Mouse (Mus musculus) midbrain, embryonic 13.5 days (tissue): ENCODE measurements around the gene Tns2. TPM values are rescaled to one million over a fixed set of nuclear protein-coding genes. Genes with fewer than 3 reads are reported as not detected.
A peak's percentile ranks its signal among the peaks of the same experiment; 100 is the strongest.

Source experiments
- ATAC-seq: fragments of 200-750 bp; cut with Nextera tagmentation; 2 replicates; pipeline ENCODE4 v1.8.0; 2017; ENCODE audit warnings: mild to moderate bottlenecking, moderate TSS enrichment, moderate library complexity
- H3K27ac ChIP-seq: fragments of 300-500 bp; sonication (generic); 2 replicates; pipeline ENCODE4 v1.5.1; 2015; ENCODE audit warnings: inconsistent platforms, mild to moderate bottlenecking, moderate library complexity
- H3K27me3 ChIP-seq: fragments of 300-500 bp; sonication (generic); 2 replicates; pipeline ENCODE4 v1.6.1; 2015; ENCODE audit warnings: mild to moderate bottlenecking, inconsistent platforms
- H3K36me3 ChIP-seq: fragments of 300-500 bp; sonication (generic); 2 replicates; pipeline ENCODE4 v1.6.1; 2015; ENCODE audit warnings: mild to moderate bottlenecking, inconsistent platforms
- H3K4me1 ChIP-seq: fragments of 300-500 bp; sonication (generic); replicated peaks from 2 replicates; pipeline ENCODE4 v1.6.1; 2015; ENCODE audit warnings: inconsistent platforms
- H3K4me2 ChIP-seq: fragments of 300-500 bp; sonication (generic); replicated peaks from 2 replicates; pipeline ENCODE4 v1.6.1; 2015; ENCODE audit warnings: moderate library complexity, mild to moderate bottlenecking, inconsistent platforms
- H3K4me3 ChIP-seq: fragments of 300-500 bp; sonication (generic); replicated peaks from 2 replicates; pipeline ENCODE4 v1.5.1; 2015; ENCODE audit warnings: mild to moderate bottlenecking, inconsistent platforms
- H3K9ac ChIP-seq: fragments of 300-500 bp; sonication (generic); replicated peaks from 2 replicates; pipeline ENCODE4 v1.6.1; 2015; ENCODE audit warnings: mild to moderate bottlenecking, inconsistent platforms
- H3K9me3 ChIP-seq: fragments of 300-500 bp; sonication (generic); 2 replicates; pipeline ENCODE4 v1.6.1; 2016; ENCODE audit warnings: mild to moderate bottlenecking, inconsistent platforms
- WGBS: fragments of 180-500 bp; shearing (Covaris S2); methylation state at CpG from one replicate; pipeline ENCODE4 v1.1.7; 2015; 5-methylcytosine and 5-hydroxymethylcytosine counted together
- polyA plus RNA-seq: library from polyadenylated mRNA; unstranded; fragments of >200 nt; fragmentation: Nextera tagmentation; extraction: Ambion mirVana; gene quantifications from 2 replicates; pipeline ENCODE4 v1.2.1, GENCODE M21; 2015

Tns2 gene
- 6.1 and 6.9 TPM in 2 replicates for polyA plus RNA-seq

- H3K4me1 ChIP-seq, result peaks cover 49% of the 10 kb centered on the region
- H3K36me3 ChIP-seq, result peaks cover 31% of the 10 kb centered on the region
- H3K27ac ChIP-seq, result peak within 1 kb of the TSS; percentile 30; the same call in 1 of the 2 replicates
- peak within 1 kb of the TSS; percentile 71 for H3K4me2 ChIP-seq
- peak within 1 kb of the TSS; percentile 63 for H3K9ac ChIP-seq
- 1% methylated on average over 62 of the region's 82 CpGs for WGBS
- H3K9me3 ChIP-seq, result no peaks in the 10 kb centered on the region
- ATAC-seq, result peak; percentile 65
- peaks cover 60% of the 10 kb centered on the region for H3K27me3 ChIP-seq
- peak within 1 kb of the TSS; percentile 43 for H3K4me3 ChIP-seq
Observed at GRCm38 (mm10) chr15:102100161-102100981, at the start of gene Tns2. Gene Tns2 (plus strand): TSS chr15:102100413.

GRCm38 (mm10) chr15:102051920-102052683 lies 48.1 kb upstream of the Tns2 start:
- H3K9ac ChIP-seq, result peak overlapping the region; percentile 76
- peak overlapping the region; percentile 74 for H3K4me2 ChIP-seq
- peak overlapping the region; percentile 54 for H3K4me3 ChIP-seq
- ATAC-seq, result peak; percentile 94
- H3K4me1 ChIP-seq, result peaks cover 4% of the 10 kb centered on the region
- H3K36me3 ChIP-seq, result no peaks in the 10 kb centered on the region
- WGBS, result 0% methylated on average over 32 of the region's 33 CpGs
- H3K27ac ChIP-seq, result peak overlapping the region; percentile 76
- no peaks in the 10 kb centered on the region for H3K27me3 ChIP-seq
- H3K9me3 ChIP-seq, result no peaks in the 10 kb centered on the region

- H3K9me3 ChIP-seq, result no peaks in the 10 kb centered on the region
- peaks cover under 1% of the 10 kb centered on the region for H3K4me1 ChIP-seq
- no peak overlapping the region for H3K4me2 ChIP-seq
- ATAC-seq, result no peak
- no peak overlapping the region for H3K27ac ChIP-seq
- H3K27me3 ChIP-seq, result no peaks in the 10 kb centered on the region
- WGBS, result 89% methylated on average over 15 of the region's 15 CpGs
- H3K9ac ChIP-seq, result no peak overlapping the region
- no peak overlapping the region for H3K4me3 ChIP-seq
- no peaks in the 10 kb centered on the region for H3K36me3 ChIP-seq
Observed at GRCm38 (mm10) chr15:102056495-102057174, 43.6 kb upstream of the Tns2 start.

- H3K27ac ChIP-seq, result no peak overlapping the region
- H3K36me3 ChIP-seq, result no peaks in the 10 kb centered on the region
- WGBS, result 6% methylated on average over 20 of the region's 20 CpGs
- H3K4me3 ChIP-seq, result no peak overlapping the region
- H3K4me2 ChIP-seq, result no peak overlapping the region
- H3K9me3 ChIP-seq, result no peaks in the 10 kb centered on the region
- peaks cover 29% of the 10 kb centered on the region for H3K27me3 ChIP-seq
- ATAC-seq, result peak; percentile 83
- H3K4me1 ChIP-seq, result no peaks in the 10 kb centered on the region
- 0 out of 2 replicates have a peak overlapping the region, but pooled peaks have one; percentile 28 for H3K9ac ChIP-seq
Observed at GRCm38 (mm10) chr15:102065661-102066325, 34.4 kb upstream of the Tns2 start.

- H3K36me3 ChIP-seq, result no peaks in the 10 kb centered on the region
- no peak overlapping the region for H3K4me3 ChIP-seq
- 73% methylated on average over 13 of the region's 13 CpGs for WGBS
- no peak overlapping the region for H3K4me2 ChIP-seq
- peaks cover 29% of the 10 kb centered on the region for H3K27me3 ChIP-seq
- H3K27ac ChIP-seq, result no peak overlapping the region
- no peak for ATAC-seq
- no peak overlapping the region for H3K9ac ChIP-seq
- H3K4me1 ChIP-seq, result peaks cover 18% of the 10 kb centered on the region
- H3K9me3 ChIP-seq, result no peaks in the 10 kb centered on the region
Observed at GRCm38 (mm10) chr15:102070476-102071467, 29.4 kb upstream of the Tns2 start.

- 17% methylated on average over 6 of the region's 6 CpGs for WGBS
- H3K4me1 ChIP-seq, result peaks cover 25% of the 10 kb centered on the region
Observed at GRCm38 (mm10) chr15:102072963-102073558, 27.2 kb upstream of the Tns2 start.

GRCm38 (mm10) chr15:102073559-102074069 lies 26.6 kb upstream of the Tns2 start, which contains the start of gene Eif4b:
Gene Eif4b (plus strand): TSS chr15:102073773.
- Histone ChIP-seq H3K4me1 (peaks cover 25% of the 10 kb centered on the region), H3K4me2 (peak within 1 kb of the TSS; percentile 94), H3K27ac (peak within 1 kb of the TSS; percentile 97), H3K27me3 (peaks cover 11% of the 10 kb centered on the region; the same call in 1 of the 2 replicates), H3K9ac (peak within 1 kb of the TSS; percentile 90), H3K36me3 (no peaks in the 10 kb centered on the region), H3K4me3 (peak within 1 kb of the TSS; percentile 74), H3K9me3 (no peaks in the 10 kb centered on the region)
- ATAC-seq, result peak; percentile 93
- WGBS, result under 1% methylated on average over 58 of the region's 58 CpGs

More at GRCm38 (mm10) chr15:102072963-102073558, 27.2 kb upstream of the Tns2 start:
- H3K4me3 ChIP-seq, result peak overlapping the region; percentile 74
- H3K36me3 ChIP-seq, result no peaks in the 10 kb centered on the region
- no peaks in the 10 kb centered on the region for H3K9me3 ChIP-seq
- H3K27me3 ChIP-seq, result peaks cover 11% of the 10 kb centered on the region; the same call in 1 of the 2 replicates
- ATAC-seq, result peak; percentile 55
- peak overlapping the region; percentile 97 for H3K27ac ChIP-seq
- H3K9ac ChIP-seq, result peak overlapping the region; percentile 53
- H3K4me2 ChIP-seq, result peak overlapping the region; percentile 44

GRCm38 (mm10) chr15:102074070-102074731 lies 26.0 kb upstream of the Tns2 start:
- Histone ChIP-seq H3K9me3 (no peaks in the 10 kb centered on the region), H3K9ac (peak overlapping the region; percentile 90), H3K27ac (peak overlapping the region; percentile 97), H3K36me3 (no peaks in the 10 kb centered on the region), H3K4me1 (peaks cover 25% of the 10 kb centered on the region), H3K4me3 (peak overlapping the region; percentile 74), H3K27me3 (peaks cover 8% of the 10 kb centered on the region; the same call in 1 of the 2 replicates), H3K4me2 (peak overlapping the region; percentile 94)
- peak; percentile 53 for ATAC-seq
- WGBS, result under 1% methylated on average over 57 of the region's 57 CpGs

GRCm38 (mm10) chr15:102074876-102075585 lies 25.2 kb upstream of the Tns2 start:
- ATAC-seq, result no peak
- Histone ChIP-seq H3K27ac (peak overlapping the region; percentile 97), H3K27me3 (0 out of 2 replicates have a peak, but pooled peaks cover 1% of the 10 kb centered on the region), H3K4me1 (peaks cover 25% of the 10 kb centered on the region), H3K9me3 (no peaks in the 10 kb centered on the region), H3K36me3 (no peaks in the 10 kb centered on the region), H3K4me2 (peak overlapping the region; percentile 94), H3K4me3 (peak overlapping the region; percentile 74), H3K9ac (peak overlapping the region; percentile 90)
- 18% methylated on average over 11 of the region's 11 CpGs for WGBS
